Mouse (Mus musculus) embryo, embryonic 10 days (tissue): ENCODE data around the gene Scnn1g.

ENCODE experiments used
- DNase-seq: peaks from one replicate; pipeline ENCODE4 v3.0.0-alpha.2; 2015; ENCODE audit warnings: low spot score

The Scnn1g gene

DNA sequence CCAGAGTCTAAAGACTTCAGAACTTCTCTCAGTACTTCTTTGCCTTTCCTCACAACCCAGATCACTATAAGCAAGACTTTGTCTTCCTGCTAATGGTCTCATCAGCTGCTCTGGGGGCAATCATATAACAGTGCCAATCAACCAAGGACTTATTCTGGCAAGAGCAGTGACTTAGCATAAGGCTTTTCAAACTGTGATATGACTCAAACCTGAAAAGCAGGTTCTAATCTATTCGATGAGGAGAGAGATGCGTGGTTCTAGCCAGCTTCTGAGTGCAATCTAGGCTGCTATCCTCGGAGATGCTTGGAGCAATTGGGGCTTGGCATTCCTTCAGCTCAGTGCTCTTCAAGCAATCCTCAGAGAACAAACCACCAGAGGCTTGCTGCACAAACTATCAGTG lies 44.7 kb downstream of the Scnn1g start:
- DNase-seq, result no peak

- no peak for DNase-seq
Observed at GRCm38 (mm10) chr7:121779409-121779808, 45.1 kb downstream of the Scnn1g start.

DNA sequence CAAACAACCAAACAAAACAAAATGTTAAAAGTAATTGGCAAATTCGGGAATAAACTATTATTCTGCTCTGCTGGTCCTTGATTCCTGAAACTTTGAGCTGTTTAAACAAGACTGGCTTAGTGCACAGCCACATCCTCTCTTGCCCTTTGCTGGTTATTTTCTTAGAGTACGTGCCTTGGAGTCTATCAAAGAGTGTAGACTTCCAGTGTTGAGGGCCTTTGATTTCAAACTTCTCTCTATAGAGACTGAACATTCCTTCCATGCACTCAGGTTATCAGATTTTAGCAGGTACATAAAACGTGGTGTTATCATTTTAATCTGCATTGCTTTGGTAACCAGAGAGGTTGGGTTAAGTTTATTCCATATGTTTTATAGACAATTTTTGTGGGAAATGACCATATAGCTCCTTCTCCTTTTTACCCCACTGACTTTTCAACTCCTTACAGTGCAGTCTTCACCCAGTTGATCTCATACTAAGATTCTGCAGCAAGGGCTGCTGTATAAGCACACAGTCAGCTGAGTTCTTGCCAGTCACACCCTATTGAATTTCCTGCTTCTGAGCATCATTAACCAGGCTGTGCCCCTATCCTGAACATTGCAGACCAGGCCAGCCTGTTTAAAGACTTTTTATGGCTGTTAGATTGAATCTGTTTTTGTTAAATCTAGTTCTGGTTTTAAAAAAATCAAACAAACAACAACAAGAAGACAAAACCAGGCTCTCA lies 48.1 kb downstream of the Scnn1g start:
- DNase-seq, result no peak

GRCm38 (mm10) chr7:121785651-121786228 lies 51.5 kb downstream of the Scnn1g start:
- DNase-seq, result no peak

- no peak for DNase-seq
Observed at GRCm38 (mm10) chr7:121797781-121798180, 63.5 kb downstream of the Scnn1g start.

DNA sequence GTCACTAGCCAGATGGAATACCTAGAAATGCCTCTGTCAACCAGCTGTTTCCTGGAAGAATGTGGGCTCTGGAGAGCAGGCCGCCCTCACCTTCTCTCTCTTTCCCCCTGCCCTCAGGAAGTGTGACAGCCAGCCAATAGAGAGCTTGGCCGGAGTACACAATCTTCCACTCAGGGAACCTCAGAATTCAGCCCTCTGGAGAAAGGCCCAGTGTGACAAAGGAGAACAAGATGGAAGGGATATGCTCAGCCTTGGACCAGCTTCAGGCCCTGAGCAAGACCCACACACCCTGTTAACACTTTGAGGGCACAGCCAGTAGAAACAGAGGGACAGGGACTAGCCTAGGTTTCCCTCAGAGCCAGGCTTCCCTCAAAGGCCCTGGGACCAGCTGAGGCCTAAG lies 68.2 kb downstream of the Scnn1g start:
- DNase-seq, result no peak

DNA sequence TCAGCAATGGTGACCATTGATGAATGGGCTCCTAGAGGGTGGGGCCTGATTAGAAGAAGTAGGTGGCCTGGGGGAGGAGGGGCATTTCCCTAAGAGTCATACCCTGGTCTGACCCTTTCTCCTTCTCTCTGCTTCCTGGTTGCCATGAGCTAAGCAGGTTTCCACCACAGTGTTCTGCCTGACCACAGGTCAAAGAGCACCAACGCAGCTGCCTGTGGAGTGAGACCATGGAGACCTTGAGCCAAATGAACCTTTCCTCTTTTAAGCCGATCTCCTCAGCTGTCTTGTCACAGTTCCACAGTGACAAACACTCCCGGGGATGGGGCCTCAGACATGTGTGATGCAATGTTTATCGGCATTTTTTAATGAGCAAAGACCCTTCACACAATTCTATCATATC lies 68.7 kb downstream of the Scnn1g start:
- DNase-seq, result no peak

DNA sequence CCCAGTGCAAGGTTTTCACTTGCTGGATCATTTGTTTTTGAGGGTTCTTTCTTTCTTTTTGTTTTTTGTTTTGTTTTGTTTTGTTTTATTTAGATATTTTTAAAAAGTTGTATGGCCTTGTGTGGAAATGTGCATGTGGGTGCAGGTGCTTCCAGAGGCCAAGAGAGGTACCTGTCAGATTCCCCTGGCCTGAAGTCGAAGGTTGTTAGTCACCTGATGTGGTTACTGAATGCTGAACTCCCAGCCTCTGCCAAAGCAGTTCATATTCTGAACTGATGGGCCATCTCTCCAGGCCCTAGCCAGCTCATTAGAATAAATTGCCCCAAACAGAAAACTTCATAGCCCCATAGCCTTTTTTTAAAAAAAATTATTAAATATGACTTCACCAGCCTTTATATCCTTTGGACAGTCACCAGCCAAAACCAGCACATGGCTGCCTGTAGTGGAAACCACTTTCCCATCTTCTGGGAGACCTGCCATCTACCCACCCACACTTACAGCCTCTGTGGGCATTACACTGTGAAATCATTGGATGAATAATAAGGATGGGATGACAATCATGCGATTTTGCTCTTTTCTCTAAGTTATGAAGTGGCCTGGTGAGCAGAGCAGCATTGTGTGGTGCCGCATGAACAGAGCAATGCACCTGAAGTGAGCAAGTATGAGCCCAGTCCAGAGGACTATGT lies 71.7 kb downstream of the Scnn1g start:
- DNase-seq, result no peak

- DNase-seq, result no peak
Observed at GRCm38 (mm10) chr7:121807726-121808580, 73.7 kb downstream of the Scnn1g start.
